Mouse (Mus musculus) forebrain, embryonic 10.5 days (tissue): Measurements from ENCODE around the gene Gm44503. TPM values are rescaled to one million over a fixed set of nuclear protein-coding genes. Genes with fewer than 3 reads are reported as not detected.
A peak's percentile ranks its signal among the peaks of the same experiment; 100 is the strongest.

Experiments
- DNase-seq: peaks from one replicate; pipeline ENCODE4 v3.0.0-alpha.2; 2017; ENCODE audit warnings: low spot score; ENCODE audit errors: extremely low spot score
- H3K27ac ChIP-seq: fragments of 300-500 bp; sonication (generic); 2 replicates; pipeline ENCODE4 v1.5.1; 2016; ENCODE audit warnings: mild to moderate bottlenecking
- H3K27me3 ChIP-seq: fragments of 300-500 bp; sonication (generic); 2 replicates; pipeline ENCODE4 v1.6.1; 2016; ENCODE audit warnings: mild to moderate bottlenecking; ENCODE audit not compliant: poor library complexity, severe bottlenecking
- H3K36me3 ChIP-seq: fragments of 300-500 bp; sonication (generic); replicated peaks from 2 replicates; pipeline ENCODE4 v1.6.1; 2016; ENCODE audit warnings: mild to moderate bottlenecking, moderate library complexity
- H3K4me1 ChIP-seq: fragments of 300-500 bp; sonication (generic); 2 replicates; pipeline ENCODE4 v1.6.1; 2016
- H3K4me3 ChIP-seq: fragments of 300-500 bp; sonication (generic); 2 replicates; pipeline ENCODE4 v1.5.1; 2016; ENCODE audit warnings: mild to moderate bottlenecking, moderate library complexity
- H3K9me3 ChIP-seq: fragments of 300-500 bp; sonication (generic); 2 replicates; pipeline ENCODE4 v1.6.1; 2016; ENCODE audit warnings: mild to moderate bottlenecking, moderate library complexity
- WGBS: fragments of 180-500 bp; shearing (Covaris S2); methylation state at CpG from one replicate; pipeline ENCODE4 v1.1.7; 2016; 5-methylcytosine and 5-hydroxymethylcytosine counted together
- polyA plus RNA-seq: library from polyadenylated mRNA; unstranded; fragments of >200 nt; fragmentation: Nextera tagmentation; extraction: Ambion mirVana; gene quantifications from 2 replicates; pipeline ENCODE4 v1.2.1, GENCODE M21; 2016

The Gm44503 gene
- polyA plus RNA-seq, 1 experiment from 2014 or later = not detected

GRCm38 (mm10) chr9:73008384-73008783 lies 49.7 kb downstream of the Gm44503 start:
- Histone ChIP-seq H3K27me3 (no peaks in the 10 kb centered on the region), H3K36me3 (peaks cover 21% of the 10 kb centered on the region), H3K4me3 (no peak overlapping the region), H3K9me3 (no peaks in the 10 kb centered on the region), H3K4me1 (no peaks in the 10 kb centered on the region), H3K27ac (no peak overlapping the region)
- no peak for DNase-seq
- WGBS = 82% methylated on average over 3 of the region's 3 CpGs

- no peaks in the 10 kb centered on the region for H3K9me3 ChIP-seq
- H3K27ac ChIP-seq = no peak overlapping the region
- WGBS = 93% methylated on average over 4 of the region's 4 CpGs
- no peak overlapping the region for H3K4me3 ChIP-seq
- DNase-seq = no peak
- no peaks in the 10 kb centered on the region for H3K4me1 ChIP-seq
- peaks cover 55% of the 10 kb centered on the region for H3K36me3 ChIP-seq
- no peaks in the 10 kb centered on the region for H3K27me3 ChIP-seq
Observed at GRCm38 (mm10) chr9:73012629-73013028, 54.0 kb downstream of the Gm44503 start.

GRCm38 (mm10) chr9:73014724-73015123 lies 56.1 kb downstream of the Gm44503 start:
- no peak for DNase-seq
- peaks cover 76% of the 10 kb centered on the region for H3K36me3 ChIP-seq
- no peak overlapping the region for H3K27ac ChIP-seq
- no peak overlapping the region for H3K4me3 ChIP-seq
- no peaks in the 10 kb centered on the region for H3K4me1 ChIP-seq
- H3K27me3 ChIP-seq = no peaks in the 10 kb centered on the region
- 92% methylated on average over 13 of the region's 13 CpGs for WGBS
- no peaks in the 10 kb centered on the region for H3K9me3 ChIP-seq

- H3K36me3 ChIP-seq = peaks cover 76% of the 10 kb centered on the region
Observed at GRCm38 (mm10) chr9:73019841-73020240, 61.2 kb downstream of the Gm44503 start.

GRCm38 (mm10) chr9:73020566-73021097 lies 62.0 kb downstream of the Gm44503 start:
- no peak overlapping the region for H3K4me3 ChIP-seq
- no peak for DNase-seq

More at GRCm38 (mm10) chr9:73019841-73020240, 61.2 kb downstream of the Gm44503 start:
- Histone ChIP-seq H3K27ac (no peak overlapping the region), H3K9me3 (no peaks in the 10 kb centered on the region), H3K4me3 (no peak overlapping the region), H3K27me3 (no peaks in the 10 kb centered on the region), H3K4me1 (no peaks in the 10 kb centered on the region)
- 91% methylated on average over 10 of the region's 10 CpGs for WGBS
- no peak for DNase-seq

GRCm38 (mm10) chr9:73025818-73026636 lies 67.4 kb downstream of the Gm44503 start:
- H3K27ac ChIP-seq = peak overlapping the region; percentile 53; the same call in 1 of the 2 replicates
- WGBS = 23% methylated on average over 17 of the region's 17 CpGs
- peaks cover 46% of the 10 kb centered on the region for H3K36me3 ChIP-seq

More at GRCm38 (mm10) chr9:73020566-73021097, 62.0 kb downstream of the Gm44503 start:
- H3K9me3 ChIP-seq = no peaks in the 10 kb centered on the region
- H3K4me1 ChIP-seq = peaks cover 1% of the 10 kb centered on the region; the same call in 1 of the 2 replicates
- 93% methylated on average over 5 of the region's 5 CpGs for WGBS
- no peak overlapping the region for H3K27ac ChIP-seq
- no peaks in the 10 kb centered on the region for H3K27me3 ChIP-seq
- H3K36me3 ChIP-seq = peaks cover 68% of the 10 kb centered on the region

GRCm38 (mm10) chr9:73030443-73030842 lies 71.8 kb downstream of the Gm44503 start:
- 91% methylated on average over 1 of the region's 1 CpGs for WGBS
- DNase-seq = no peak
- Histone ChIP-seq H3K36me3 (peaks cover 63% of the 10 kb centered on the region), H3K27me3 (no peaks in the 10 kb centered on the region), H3K27ac (no peak overlapping the region), H3K9me3 (no peaks in the 10 kb centered on the region), H3K4me3 (no peak overlapping the region), H3K4me1 (peaks cover 11% of the 10 kb centered on the region)

More at GRCm38 (mm10) chr9:73025818-73026636, 67.4 kb downstream of the Gm44503 start:
- H3K4me1 ChIP-seq = peaks cover 11% of the 10 kb centered on the region
- no peaks in the 10 kb centered on the region for H3K27me3 ChIP-seq
- peak; percentile 27 for DNase-seq
- H3K9me3 ChIP-seq = no peaks in the 10 kb centered on the region
- H3K4me3 ChIP-seq = peak overlapping the region; percentile 23; the same call in 1 of the 2 replicates

GRCm38 (mm10) chr9:73031421-73031820 lies 72.8 kb downstream of the Gm44503 start:
- no peak for DNase-seq
- WGBS = 76% methylated on average over 4 of the region's 4 CpGs
- Histone ChIP-seq H3K27me3 (no peaks in the 10 kb centered on the region), H3K36me3 (peaks cover 66% of the 10 kb centered on the region), H3K27ac (no peak overlapping the region), H3K4me1 (peaks cover 2% of the 10 kb centered on the region), H3K9me3 (no peaks in the 10 kb centered on the region), H3K4me3 (no peak overlapping the region)

GRCm38 (mm10) chr9:73033406-73033805 lies 74.8 kb downstream of the Gm44503 start:
- Histone ChIP-seq H3K27ac (no peak overlapping the region), H3K4me3 (no peak overlapping the region), H3K36me3 (peaks cover 63% of the 10 kb centered on the region), H3K4me1 (peaks cover under 1% of the 10 kb centered on the region; the same call in 1 of the 2 replicates), H3K27me3 (no peaks in the 10 kb centered on the region), H3K9me3 (no peaks in the 10 kb centered on the region)
- DNase-seq = no peak
- WGBS = 97% methylated on average over 1 of the region's 1 CpGs

- under 1% methylated on average over 49 of the region's 49 CpGs for WGBS
- H3K4me1 ChIP-seq = peaks cover 29% of the 10 kb centered on the region
- peak; percentile 94 for DNase-seq
- peaks cover 3% of the 10 kb centered on the region for H3K27me3 ChIP-seq
- H3K4me3 ChIP-seq = peak overlapping the region; percentile 85
- peaks cover 10% of the 10 kb centered on the region for H3K36me3 ChIP-seq
- no peaks in the 10 kb centered on the region for H3K9me3 ChIP-seq
- H3K27ac ChIP-seq = peak overlapping the region; percentile 90
Observed at GRCm38 (mm10) chr9:73039222-73039945, 80.7 kb downstream of the Gm44503 start.

- no peaks in the 10 kb centered on the region for H3K9me3 ChIP-seq
- peak within 1 kb of the TSS; percentile 90 for H3K27ac ChIP-seq
- no peak for DNase-seq
- H3K27me3 ChIP-seq = peaks cover 10% of the 10 kb centered on the region
- 34% methylated on average over 6 of the region's 6 CpGs for WGBS
- peaks cover 8% of the 10 kb centered on the region; the same call in 1 of the 2 replicates for H3K36me3 ChIP-seq
- peaks cover 36% of the 10 kb centered on the region for H3K4me1 ChIP-seq
- H3K4me3 ChIP-seq = peak within 1 kb of the TSS; percentile 85
Observed at GRCm38 (mm10) chr9:73040080-73040479, 81.4 kb downstream of the Gm44503 start, which contains the start of gene Pigb. Gene Pigb (minus strand): TSS chr9:73040378.

- H3K27ac ChIP-seq = peak within 1 kb of the TSS; percentile 65
- WGBS = 1% methylated on average over 41 of the region's 41 CpGs
Observed at GRCm38 (mm10) chr9:73044146-73045079, 85.8 kb downstream of the Gm44503 start, which contains the start of gene Rab27a. Gene Rab27a (plus strand): TSS chr9:73044854.

More at GRCm38 (mm10) chr9:73044146-73045079, 85.8 kb downstream of the Gm44503 start, which contains the start of gene Rab27a:
- Histone ChIP-seq H3K9me3 (no peaks in the 10 kb centered on the region), H3K36me3 (no peaks in the 10 kb centered on the region), H3K27me3 (peaks cover 33% of the 10 kb centered on the region), H3K4me3 (peak within 1 kb of the TSS; percentile 60), H3K4me1 (peaks cover 40% of the 10 kb centered on the region)
- DNase-seq = peak; percentile 75
